Mouse (Mus musculus) brain, embryonic 14.5 days (tissue): ENCODE results near the gene Pigm.

ENCODE experiments used
- CTCF ChIP-seq: fragments of 200-500 bp; IDR thresholded peaks from 2 replicates; pipeline ENCODE4 v1.5.1; 2012; ENCODE audit warnings: inconsistent platforms, mild to moderate bottlenecking, moderate library complexity, borderline replicate concordance; ENCODE audit not compliant: insufficient read depth, insufficient read length; ENCODE audit errors: extremely low read depth
- POLR2A ChIP-seq: fragments of 200-500 bp; IDR thresholded peaks from 2 replicates; pipeline ENCODE4 v1.6.1; 2012; ENCODE audit warnings: mild to moderate bottlenecking, inconsistent platforms, borderline replicate concordance; ENCODE audit not compliant: poor library complexity, insufficient read depth, insufficient read length, severe bottlenecking; ENCODE audit errors: extremely low read depth

DNA sequence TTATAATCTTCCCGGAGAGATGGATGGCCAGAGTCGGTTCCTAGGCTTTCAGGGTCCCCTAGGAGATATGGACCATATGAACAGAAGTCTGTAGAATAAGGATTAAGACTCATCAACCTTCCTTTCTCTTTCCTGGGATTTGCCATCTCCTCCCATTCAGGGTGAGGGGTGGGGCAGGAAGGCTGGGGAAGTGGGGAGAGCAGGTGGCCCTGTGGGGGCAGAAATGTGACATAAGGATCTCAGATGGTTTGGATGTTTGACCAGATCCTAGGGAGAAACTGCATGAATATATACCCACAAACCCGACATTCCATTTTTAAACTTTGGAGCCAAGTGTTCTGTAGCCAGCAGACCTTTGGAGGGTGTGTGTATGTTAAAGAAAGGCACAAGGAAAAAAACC lies 48.3 kb upstream of the Pigm start:
- TF ChIP-seq CTCF: no peak
- no peak for TF ChIP-seq POLR2A
